Mouse (Mus musculus): ENCODE data around the gene Spatc1l.

GRCm38 (mm10) chr10:76548218-76548617, 13.9 kb upstream of the Spatc1l start:
- TF ChIP-seq GATA1 (IDR thresholded peaks at IDR 0.05; ENCODE audit: low read length) (no peak), TAL1 (IDR thresholded peaks at IDR 0.05; ENCODE audit: low read length) (no peak)

Measured in erythroblast, embryonic 14.5 days (primary cell).